19 mouse cellular contexts compared by ENCODE assay signal in genomic region chr6:53490917-53491316, GRCm38 (mm10).
A peak's percentile ranks its signal among the peaks of the same experiment; 100 is the strongest.
DNase-seq lines count a peak whose midpoint lies in the region; ATAC-seq and TF ChIP-seq lines count a peak whose summit lies in the region.
"Had no signal": no experiment of that assay in that cellular context is flagged by ENCODE, and none has a peak within 500 bp of the region (broad histone marks: within the 10 kb centered on the region; RNA-seq: fewer than 3 reads in every experiment).

No protein-coding gene starts in this region.

- H3K27ac ChIP-seq in heart, postnatal 0 days (ENCODE audit: low read depth), result no peak overlapping the region
- no peak overlapping the region for H3K27ac ChIP-seq in lung, embryonic 14.5 days (ENCODE audit: low read depth)
- H3K27ac ChIP-seq: embryonic facial prominence, embryonic 10.5 days; hindbrain, embryonic 13.5 days; limb, embryonic 12.5 days; lung, embryonic 15.5 days had no signal

- H3K4me3 ChIP-seq in heart, postnatal 0 days (ENCODE audit: low read depth, low read length), result no peak overlapping the region
- no peak overlapping the region for H3K4me3 ChIP-seq in lung, embryonic 14.5 days (ENCODE audit: low read depth, low read length)
- H3K4me3 ChIP-seq in E14TG2a.4 (replicated peaks; ENCODE audit: low read length), result no peak overlapping the region
- H3K4me3 ChIP-seq: embryonic facial prominence, embryonic 10.5 days; hindbrain, embryonic 13.5 days; limb, embryonic 12.5 days; lung, embryonic 15.5 days; megakaryocyte, embryonic 14.5 days had no signal

- WGBS in heart, postnatal 0 days, result 93% methylated on average over 6 of the region's 6 CpGs
- WGBS in lung, embryonic 14.5 days, result 95% methylated on average over 6 of the region's 6 CpGs

- peaks cover 7% of the 10 kb centered on the region; the same call in 1 of the 2 replicates for H3K4me1 ChIP-seq in heart, postnatal 0 days (ENCODE audit: control insufficient read depth, insufficient read depth)
- no peaks in the 10 kb centered on the region for H3K4me1 ChIP-seq in lung, embryonic 14.5 days (ENCODE audit: insufficient read depth)
- no peaks in the 10 kb centered on the region for H3K4me1 ChIP-seq in E14TG2a.4 (replicated peaks; ENCODE audit: low read depth, low read length)
- H3K4me1 ChIP-seq: hindbrain, embryonic 13.5 days had no signal

- TF ChIP-seq EP300 in heart, postnatal 0 days (IDR thresholded peaks at IDR 0.05; ENCODE audit: low read depth), result no peak

- H3K4me2 ChIP-seq in heart, postnatal 0 days (ENCODE audit: low read depth, low read length), result no peak overlapping the region
- no peak overlapping the region for H3K4me2 ChIP-seq in lung, embryonic 14.5 days
- H3K4me2 ChIP-seq: hindbrain, embryonic 13.5 days; limb, embryonic 12.5 days; lung, embryonic 15.5 days had no signal

- H3K36me3 ChIP-seq in heart, postnatal 0 days (replicated peaks; ENCODE audit: control insufficient read depth, insufficient read depth, low read length), result no peaks in the 10 kb centered on the region
- no peaks in the 10 kb centered on the region for H3K36me3 ChIP-seq in lung, embryonic 14.5 days (ENCODE audit: insufficient read depth)
- H3K36me3 ChIP-seq in E14TG2a.4 (ENCODE audit: insufficient read depth, low read length), result no peaks in the 10 kb centered on the region
- H3K36me3 ChIP-seq: embryonic facial prominence, embryonic 10.5 days; G1E; hindbrain, embryonic 13.5 days; limb, embryonic 12.5 days; lung, embryonic 15.5 days had no signal

- no peak for DNase-seq in heart, postnatal 0 days (ENCODE audit: low spot score)
- DNase-seq in heart, adult 9 months (ENCODE audit: low spot score in 2 of 2), result no peak
- no peak for DNase-seq in lung, embryonic 14.5 days
- DNase-seq in lung, postnatal 36 days, result no peak
- peak; percentile 78 for DNase-seq in R1 (ENCODE audit: low read depth, low spot score)
- no peak for DNase-seq in neural tube, embryonic 10.5 days (ENCODE audit: extremely low spot score, low spot score)
- no peak for DNase-seq in right cerebral cortex, postnatal 25 days
- DNase-seq: adrenal gland, postnatal 14 days; cerebellum, postnatal 14 days; kidney, adult 9 months; right cerebral cortex, postnatal 4 days; thymus, postnatal 25 days had no signal

- no peak overlapping the region for H3K9ac ChIP-seq in heart, postnatal 0 days (replicated peaks; ENCODE audit: low read depth, low read length)
- H3K9ac ChIP-seq in lung, embryonic 14.5 days, result no peak overlapping the region
- H3K9ac ChIP-seq: hindbrain, embryonic 13.5 days; limb, embryonic 12.5 days; lung, embryonic 15.5 days had no signal

- no peaks in the 10 kb centered on the region for H3K9me3 ChIP-seq in heart, postnatal 0 days (replicated peaks; ENCODE audit: control insufficient read depth, low read length)
- no peaks in the 10 kb centered on the region for H3K9me3 ChIP-seq in lung, embryonic 14.5 days (ENCODE audit: low read depth, low read length)
- H3K9me3 ChIP-seq in E14TG2a.4 (ENCODE audit: low read length), result no peaks in the 10 kb centered on the region
- H3K9me3 ChIP-seq: embryonic facial prominence, embryonic 10.5 days; hindbrain, embryonic 13.5 days; lung, embryonic 15.5 days had no signal

- H3K27me3 ChIP-seq in heart, postnatal 0 days (ENCODE audit: control insufficient read depth, insufficient read depth, low read length), result no peaks in the 10 kb centered on the region
- H3K27me3 ChIP-seq in lung, embryonic 14.5 days (ENCODE audit: insufficient read depth, low read length), result no peaks in the 10 kb centered on the region
- no peaks in the 10 kb centered on the region for H3K27me3 ChIP-seq in E14TG2a.4 (ENCODE audit: insufficient read depth, low read length)
- H3K27me3 ChIP-seq: hindbrain, embryonic 13.5 days; limb, embryonic 12.5 days; lung, embryonic 15.5 days; megakaryocyte, embryonic 14.5 days had no signal

- TF ChIP-seq CTCF in heart, postnatal 0 days (IDR thresholded peaks at IDR 0.05; ENCODE audit: low read depth), result peak; percentile 11; the same call in 1 of the 2 replicates
- peak; percentile 44 for TF ChIP-seq CTCF in lung, embryonic 14.5 days (IDR thresholded peaks at IDR 0.05; ENCODE audit: low read depth)
- peak; percentile 82 for TF ChIP-seq CTCF in E14TG2a.4 (conservative IDR thresholded peaks at IDR 0.05; ENCODE audit: low read length)

- ATAC-seq in heart, postnatal 0 days (ENCODE audit: insufficient read depth, low read depth), result no peak
- no peak for ATAC-seq in lung, embryonic 14.5 days (ENCODE audit: insufficient read depth)

Comparison
In these comparisons a context has a peak if more than half of its experiments do, and no peak if none do; other contexts are left out.
1. CTCF ChIP-seq: peak in every context shown above with its lines; median percentile 82 in E14TG2a.4; 44 in lung, embryonic 14.5 days; 11 in heart, postnatal 0 days.